Mouse (Mus musculus) limb, embryonic 11.5 days (tissue): Measurements from ENCODE around the gene Etfbkmt. TPM values are rescaled to one million over a fixed set of nuclear protein-coding genes. Genes with fewer than 3 reads are reported as not detected.

ENCODE experiments used
- ATAC-seq: fragments of 200-750 bp; cut with Nextera tagmentation; 2 replicates; pipeline ENCODE4 v1.8.0; 2017; ENCODE audit warnings: low read depth; ENCODE audit not compliant: insufficient number of reproducible peaks, low FRiP score, low TSS enrichment
- DNase-seq: peaks from one replicate; pipeline ENCODE4 v3.0.0-alpha.2; 2015; ENCODE audit warnings: low spot score
- H3K27ac ChIP-seq: fragments of 300-500 bp; sonication (generic); replicated peaks from 2 replicates; pipeline ENCODE4 v1.5.1; 2014; ENCODE audit warnings: low read depth, mild to moderate bottlenecking, low read length
- H3K27me3 ChIP-seq: fragments of 300-500 bp; sonication (generic); 2 replicates; pipeline ENCODE4 v1.6.1; 2014; ENCODE audit warnings: mild to moderate bottlenecking, low read length, mixed read lengths; ENCODE audit not compliant: control insufficient read depth, insufficient read depth
- H3K36me3 ChIP-seq: fragments of 300-500 bp; sonication (generic); 2 replicates; pipeline ENCODE4 v1.6.1; 2014; ENCODE audit warnings: mild to moderate bottlenecking, low read length, moderate library complexity, mixed read lengths; ENCODE audit not compliant: control insufficient read depth, insufficient read depth
- H3K4me1 ChIP-seq: fragments of 300-500 bp; sonication (generic); 2 replicates; pipeline ENCODE4 v1.6.1; 2014; ENCODE audit warnings: low read length, mixed read lengths; ENCODE audit not compliant: control insufficient read depth, insufficient read depth
- H3K4me2 ChIP-seq: fragments of 300-500 bp; sonication (generic); 2 replicates; pipeline ENCODE4 v1.6.1; 2014; ENCODE audit warnings: low read depth, mild to moderate bottlenecking, moderate library complexity; ENCODE audit not compliant: severe bottlenecking
- H3K4me3 ChIP-seq: fragments of 300-500 bp; sonication (generic); 2 replicates; pipeline ENCODE4 v1.5.1; 2014; ENCODE audit warnings: low read depth, low read length
- H3K9ac ChIP-seq: fragments of 300-500 bp; sonication (generic); 2 replicates; pipeline ENCODE4 v1.6.1; 2014; ENCODE audit warnings: mild to moderate bottlenecking, low read length
- H3K9me3 ChIP-seq: fragments of 300-500 bp; sonication (generic); 2 replicates; pipeline ENCODE4 v1.6.1; 2016; ENCODE audit warnings: low read length; ENCODE audit not compliant: control insufficient read depth
- WGBS: fragments of 180-500 bp; shearing (Covaris S2); extraction: QIAGEN DNeasy Blood & Tissue Kit; methylation state at CpG from one replicate; pipeline ENCODE4 v1.1.7; 2014; 5-methylcytosine and 5-hydroxymethylcytosine counted together
- polyA plus RNA-seq: library from polyadenylated mRNA; unstranded; fragments of >200 nt; fragmentation: Nextera tagmentation; extraction: Ambion mirVana; gene quantifications from 2 replicates; pipeline ENCODE4 v1.2.1, GENCODE M21; 2014

Etfbkmt gene
- polyA plus RNA-seq, 1 experiment from 2014 or later = 10.5 TPM

DNA sequence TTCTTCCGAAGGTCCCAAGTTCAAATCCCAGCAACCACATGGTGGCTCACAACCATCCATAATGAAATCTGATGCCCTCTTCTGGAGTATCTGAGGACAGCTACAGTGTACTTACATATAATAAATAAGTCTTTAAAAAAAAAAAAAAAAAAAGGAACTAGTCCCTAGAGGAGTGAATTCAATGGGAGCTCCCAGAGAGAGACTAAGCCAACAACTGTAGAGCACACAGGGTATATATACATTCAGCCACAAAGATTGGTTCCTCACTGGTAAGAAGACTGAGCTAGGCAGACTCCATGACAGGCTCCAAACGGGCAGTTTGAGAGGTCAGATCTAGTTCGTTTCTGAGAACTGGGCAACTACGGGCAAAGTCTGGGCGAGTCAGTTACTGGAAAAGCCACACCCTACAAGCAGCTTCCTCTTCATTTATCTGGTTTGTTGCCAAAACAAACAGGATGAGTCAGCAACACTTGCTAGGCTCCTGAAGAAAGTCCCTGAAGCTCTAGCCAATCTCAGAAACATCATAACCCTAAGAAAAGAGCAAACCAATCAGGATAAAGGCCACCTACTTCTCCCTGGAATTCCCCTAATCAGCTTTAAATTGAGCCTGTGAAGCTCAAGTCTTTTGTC, 53.7 kb downstream of the Etfbkmt start:
- Histone ChIP-seq H3K36me3 (no peaks in the 10 kb centered on the region), H3K27me3 (no peaks in the 10 kb centered on the region), H3K4me2 (no peak overlapping the region), H3K9me3 (no peaks in the 10 kb centered on the region), H3K9ac (no peak overlapping the region), H3K4me3 (no peak overlapping the region), H3K27ac (no peak overlapping the region), H3K4me1 (no peaks in the 10 kb centered on the region)
- DNase-seq (no peak), ATAC-seq (no peak)
- 92% methylated on average over 5 of the region's 5 CpGs for WGBS

DNA sequence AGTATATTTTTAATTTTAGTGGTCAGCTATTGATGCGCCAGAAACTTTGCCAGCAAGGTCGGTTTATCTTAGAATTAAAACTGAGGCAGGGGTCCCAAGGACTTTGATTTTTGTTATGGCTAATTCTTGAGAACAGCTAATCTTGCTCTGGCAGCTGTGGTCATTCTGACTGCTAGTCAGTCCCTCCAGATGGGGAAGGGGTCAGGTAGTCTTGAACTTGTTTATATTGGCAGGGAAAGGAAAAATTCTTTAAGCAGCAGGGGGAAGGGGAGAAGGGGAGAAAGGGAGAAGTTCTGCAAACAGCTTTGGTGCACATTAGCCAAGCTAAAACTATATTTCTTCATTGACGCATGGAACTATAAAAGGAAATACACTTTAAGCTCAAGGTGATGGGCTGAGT, 57.5 kb downstream of the Etfbkmt start:
- no peak for DNase-seq
- Histone ChIP-seq H3K36me3 (no peaks in the 10 kb centered on the region), H3K4me3 (no peak overlapping the region), H3K9ac (no peak overlapping the region), H3K9me3 (no peaks in the 10 kb centered on the region), H3K27ac (no peak overlapping the region), H3K4me2 (no peak overlapping the region), H3K4me1 (no peaks in the 10 kb centered on the region), H3K27me3 (no peaks in the 10 kb centered on the region)
- no peak for ATAC-seq
- WGBS = 86% methylated on average over 3 of the region's 3 CpGs

DNA sequence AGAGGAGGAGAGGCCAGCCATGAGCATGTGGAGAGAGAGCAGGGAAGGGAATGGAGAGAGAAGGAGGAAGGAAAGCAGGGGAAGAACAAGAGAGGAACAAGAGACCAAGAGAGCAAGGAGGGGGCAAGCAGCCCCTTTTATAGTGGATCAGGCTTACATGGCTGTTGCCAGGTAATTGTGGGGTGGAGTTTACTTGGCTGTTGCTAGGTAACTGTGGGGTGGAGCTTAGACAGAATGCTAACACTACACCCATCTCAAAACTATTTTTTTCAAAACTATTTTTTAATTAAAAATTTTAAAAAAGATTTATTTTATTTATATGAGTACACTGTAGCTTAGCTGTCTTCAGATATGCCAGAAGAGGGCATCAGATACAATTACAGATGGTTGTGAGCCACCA, 58.9 kb downstream of the Etfbkmt start:
- no peak overlapping the region for H3K9ac ChIP-seq
- no peak overlapping the region for H3K4me2 ChIP-seq
- H3K36me3 ChIP-seq = no peaks in the 10 kb centered on the region
- no peaks in the 10 kb centered on the region for H3K4me1 ChIP-seq
- DNase-seq (no peak), ATAC-seq (no peak)
- H3K27me3 ChIP-seq = no peaks in the 10 kb centered on the region
- no peak overlapping the region for H3K4me3 ChIP-seq
- no peaks in the 10 kb centered on the region for H3K9me3 ChIP-seq
- H3K27ac ChIP-seq = no peak overlapping the region

Other genes with a start within 250 kb of the Etfbkmt start
- gene Caprin2, start 243.6 kb upstream of the Etfbkmt start, polyA plus RNA-seq = 10.8 and 12.3 TPM in 2 replicates
- 224 and 241 TPM in 2 replicates for gene Sinhcaf, start 193.4 kb upstream of the Etfbkmt start, polyA plus RNA-seq
- gene Dennd5b, start 38.2 kb upstream of the Etfbkmt start, polyA plus RNA-seq = 7.5 and 9.1 TPM in 2 replicates
- gene Gm10203, start 9.7 kb upstream of the Etfbkmt start, polyA plus RNA-seq = not detected in 2 replicates
- 39.1 and 43.0 TPM in 2 replicates for gene Amn1, start 48.9 kb downstream of the Etfbkmt start, polyA plus RNA-seq
- gene Resf1, start 169.6 kb downstream of the Etfbkmt start, polyA plus RNA-seq = 60.4 and 61.7 TPM in 2 replicates